Mouse (Mus musculus): Measurements from ENCODE around the gene Gm26602. TPM values are rescaled to one million over a fixed set of nuclear protein-coding genes. Genes with fewer than 3 reads are reported as not detected.

The Gm26602 gene
- polyA plus RNA-seq, 1 experiment from 2014 or later = 6.0 TPM

GRCm38 (mm10) chr10:79918231-79919078, 7.8 kb downstream of the Gm26602 start:
- 3% methylated on average over 35 of the region's 35 CpGs for WGBS
- Histone ChIP-seq H3K9ac (ENCODE audit: low read length) (no peak overlapping the region), H3K4me2 (ENCODE audit: low read length) (0 out of 2 replicates have a peak overlapping the region, but pooled peaks have one; percentile 9), H3K27me3 (replicated peaks; ENCODE audit: control insufficient read depth, insufficient read depth, low read length) (peaks cover 61% of the 10 kb centered on the region), H3K36me3 (ENCODE audit: control insufficient read depth, insufficient read depth, low read length) (no peaks in the 10 kb centered on the region), H3K4me1 (ENCODE audit: control insufficient read depth, insufficient read depth, low read length) (peaks cover 17% of the 10 kb centered on the region), H3K4me3 (ENCODE audit: low read depth, low read length) (no peak overlapping the region), H3K27ac (ENCODE audit: low read depth, low read length) (no peak overlapping the region), H3K9me3 (replicated peaks; ENCODE audit: control insufficient read depth, low read length) (no peaks in the 10 kb centered on the region)
- DNase-seq (ENCODE audit: low spot score) (no peak), ATAC-seq (no peak)

DNA sequence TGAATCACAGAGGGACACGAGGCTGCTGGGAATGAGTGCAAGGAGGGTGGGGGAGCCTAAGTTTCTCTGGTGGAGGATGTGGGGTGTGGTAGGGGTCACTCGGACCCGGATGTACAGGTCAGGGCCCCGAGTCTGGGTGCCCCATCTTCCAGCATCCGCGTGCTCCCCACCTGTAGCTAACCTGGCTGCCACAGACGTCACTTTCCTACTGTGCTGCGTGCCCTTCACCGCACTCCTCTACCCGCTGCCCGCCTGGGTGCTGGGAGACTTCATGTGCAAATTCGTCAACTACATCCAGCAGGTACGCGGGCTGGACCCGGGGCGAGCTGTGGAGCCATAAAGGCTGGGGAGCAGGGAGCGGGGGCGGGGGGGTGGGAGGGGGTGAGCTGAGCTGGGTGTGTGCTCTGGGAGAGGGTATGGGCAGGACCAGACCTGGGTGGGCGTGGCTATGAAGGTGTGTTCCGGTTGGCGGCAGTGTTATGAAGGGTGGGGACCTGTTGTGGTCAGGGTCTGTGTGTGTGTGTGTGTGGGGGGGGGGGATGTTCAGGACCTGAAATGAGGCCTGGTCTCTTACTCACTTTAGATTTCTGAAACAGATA, 8.7 kb downstream of the Gm26602 start:
- no peak overlapping the region for H3K9ac ChIP-seq (ENCODE audit: low read length)
- H3K27me3 ChIP-seq (replicated peaks; ENCODE audit: control insufficient read depth, insufficient read depth, low read length) = peaks cover 65% of the 10 kb centered on the region
- under 1% methylated on average over 21 of the region's 21 CpGs for WGBS
- no peak overlapping the region for H3K4me3 ChIP-seq (ENCODE audit: low read depth, low read length)
- no peaks in the 10 kb centered on the region for H3K9me3 ChIP-seq (replicated peaks; ENCODE audit: control insufficient read depth, low read length)
- peaks cover 15% of the 10 kb centered on the region for H3K4me1 ChIP-seq (ENCODE audit: control insufficient read depth, insufficient read depth, low read length)
- DNase-seq (ENCODE audit: low spot score) (no peak), ATAC-seq (no peak)
- no peak overlapping the region for H3K4me2 ChIP-seq (ENCODE audit: low read length)
- no peaks in the 10 kb centered on the region for H3K36me3 ChIP-seq (ENCODE audit: control insufficient read depth, insufficient read depth, low read length)
- H3K27ac ChIP-seq (ENCODE audit: low read depth, low read length) = no peak overlapping the region

DNA sequence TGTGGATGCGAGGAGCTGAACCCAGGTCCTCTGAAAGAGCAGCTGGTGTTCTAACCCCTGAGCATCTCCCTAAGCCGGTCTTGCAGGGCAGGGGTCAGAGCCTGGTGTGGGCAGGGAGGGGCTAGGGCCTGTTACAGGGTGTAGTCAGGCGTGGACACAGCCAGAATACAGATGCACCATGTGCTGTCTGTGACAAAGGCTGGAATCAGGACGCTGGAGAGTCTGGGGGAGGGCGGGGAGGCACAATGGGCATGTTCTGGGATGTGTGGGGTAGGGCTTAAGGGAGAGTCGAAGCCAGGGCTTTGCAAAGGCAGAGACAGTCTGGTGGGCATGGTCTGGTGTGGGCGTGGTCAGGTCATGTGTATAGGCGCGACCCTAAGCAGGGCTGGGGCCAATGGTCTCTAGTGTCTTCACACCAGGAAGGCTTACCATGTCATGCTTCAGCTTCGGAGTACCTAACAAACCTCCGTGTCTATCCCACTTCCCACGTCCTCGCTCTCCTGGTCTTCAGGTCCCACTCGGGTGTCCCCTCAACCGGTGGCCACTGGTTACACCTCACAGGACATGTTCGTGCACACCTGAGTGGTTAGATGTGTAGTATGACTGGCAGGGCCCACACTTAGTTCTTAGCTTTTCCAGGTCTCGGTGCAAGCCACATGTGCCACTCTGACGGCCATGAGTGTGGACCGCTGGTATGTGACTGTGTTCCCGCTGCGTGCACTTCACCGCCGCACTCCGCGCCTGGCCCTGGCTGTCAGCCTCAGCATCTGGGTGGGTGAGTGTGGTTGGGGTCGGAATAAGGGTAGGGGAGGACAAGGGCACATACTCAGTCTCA, 9.6 kb downstream of the Gm26602 start:
- peak overlapping the region; percentile 13; the same call in 1 of the 2 replicates for H3K4me3 ChIP-seq (ENCODE audit: low read depth, low read length)
- H3K4me2 ChIP-seq (ENCODE audit: low read length) = no peak overlapping the region; the same call in 1 of the 2 replicates
- H3K27ac ChIP-seq (ENCODE audit: low read depth, low read length) = no peak overlapping the region
- no peak for DNase-seq (ENCODE audit: low spot score)
- no peak overlapping the region for H3K9ac ChIP-seq (ENCODE audit: low read length)
- no peaks in the 10 kb centered on the region for H3K36me3 ChIP-seq (ENCODE audit: control insufficient read depth, insufficient read depth, low read length)
- WGBS = 17% methylated on average over 26 of the region's 26 CpGs
- peaks cover 65% of the 10 kb centered on the region for H3K27me3 ChIP-seq (replicated peaks; ENCODE audit: control insufficient read depth, insufficient read depth, low read length)
- H3K9me3 ChIP-seq (replicated peaks; ENCODE audit: control insufficient read depth, low read length) = no peaks in the 10 kb centered on the region
- ATAC-seq = no peak
- peaks cover 10% of the 10 kb centered on the region for H3K4me1 ChIP-seq (ENCODE audit: control insufficient read depth, insufficient read depth, low read length)

- H3K27me3 ChIP-seq (replicated peaks; ENCODE audit: control insufficient read depth, insufficient read depth, low read length) = peaks cover 65% of the 10 kb centered on the region
- no peak for DNase-seq (ENCODE audit: low spot score)
- no peak within 1 kb of the TSS for H3K27ac ChIP-seq (ENCODE audit: low read depth, low read length)
- 2% methylated on average over 41 of the region's 41 CpGs for WGBS
- no peaks in the 10 kb centered on the region for H3K9me3 ChIP-seq (replicated peaks; ENCODE audit: control insufficient read depth, low read length)
- no peaks in the 10 kb centered on the region for H3K36me3 ChIP-seq (ENCODE audit: control insufficient read depth, insufficient read depth, low read length)
- H3K4me2 ChIP-seq (ENCODE audit: low read length) = peak within 1 kb of the TSS; percentile 33
- peaks cover 6% of the 10 kb centered on the region for H3K4me1 ChIP-seq (ENCODE audit: control insufficient read depth, insufficient read depth, low read length)
- ATAC-seq = no peak
- peak within 1 kb of the TSS; percentile 37 for H3K9ac ChIP-seq (ENCODE audit: low read length)
- H3K4me3 ChIP-seq (ENCODE audit: low read depth, low read length) = peak within 1 kb of the TSS; percentile 13
Measured at GRCm38 (mm10) chr10:79920958-79921535, 10.4 kb downstream of the Gm26602 start, which contains the start of gene R3hdm4. R3hdm4 (minus strand) TSS chr10:79921208.

GRCm38 (mm10) chr10:79921572-79921971, 10.9 kb downstream of the Gm26602 start:
- WGBS = under 1% methylated on average over 34 of the region's 34 CpGs
- peak overlapping the region; percentile 13 for H3K4me3 ChIP-seq (ENCODE audit: low read depth, low read length)
- peak overlapping the region; percentile 37 for H3K9ac ChIP-seq (ENCODE audit: low read length)
- H3K4me1 ChIP-seq (ENCODE audit: control insufficient read depth, insufficient read depth, low read length) = peaks cover 8% of the 10 kb centered on the region; the same call in 1 of the 2 replicates
- DNase-seq (ENCODE audit: low spot score) (no peak), ATAC-seq (no peak)
- no peak overlapping the region for H3K27ac ChIP-seq (ENCODE audit: low read depth, low read length)
- H3K36me3 ChIP-seq (ENCODE audit: control insufficient read depth, insufficient read depth, low read length) = no peaks in the 10 kb centered on the region
- no peaks in the 10 kb centered on the region for H3K9me3 ChIP-seq (replicated peaks; ENCODE audit: control insufficient read depth, low read length)
- H3K4me2 ChIP-seq (ENCODE audit: low read length) = peak overlapping the region; percentile 33
- H3K27me3 ChIP-seq (replicated peaks; ENCODE audit: control insufficient read depth, insufficient read depth, low read length) = peaks cover 65% of the 10 kb centered on the region

DNA sequence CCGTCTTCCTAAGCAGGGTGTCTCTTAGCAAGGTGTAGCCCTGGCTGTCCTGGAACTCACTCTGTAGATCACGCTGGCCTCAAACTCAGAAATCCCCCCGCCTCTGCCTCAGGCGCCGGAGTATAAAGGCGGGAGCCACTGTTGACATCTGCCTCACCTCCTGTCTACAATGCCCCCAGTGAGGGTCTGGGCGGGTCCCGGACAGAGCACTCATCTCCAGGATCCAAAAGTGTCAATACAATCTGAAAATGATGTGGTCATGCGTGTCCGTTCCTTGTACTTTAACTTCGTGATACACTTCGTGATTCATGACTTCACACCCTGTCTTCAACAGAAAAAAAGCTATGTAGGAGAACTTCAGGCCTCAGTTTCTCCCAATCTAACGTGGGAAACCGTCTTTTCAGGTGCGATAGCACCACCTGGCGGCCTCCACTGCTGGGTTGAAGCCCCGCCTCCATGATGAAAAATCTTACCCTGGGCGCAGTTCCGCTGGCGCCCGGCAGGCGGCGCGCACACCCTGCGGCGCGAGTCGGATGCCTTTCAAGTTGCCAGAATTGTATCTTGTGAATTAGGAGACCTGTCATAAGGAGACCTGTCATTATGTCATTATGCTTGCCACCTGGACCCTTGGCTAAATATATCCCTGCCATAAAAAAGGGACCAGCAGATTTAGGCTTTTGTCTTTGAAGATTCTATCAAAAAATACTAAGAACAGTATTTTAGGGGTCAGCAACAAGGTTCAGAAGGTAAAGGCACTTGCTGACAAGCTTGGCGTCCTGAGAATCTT, 14.5 kb downstream of the Gm26602 start:
- 11% methylated on average over 29 of the region's 29 CpGs for WGBS
- peak; percentile 90 for DNase-seq (ENCODE audit: low spot score)
- peaks cover 36% of the 10 kb centered on the region for H3K27me3 ChIP-seq (replicated peaks; ENCODE audit: control insufficient read depth, insufficient read depth, low read length)
- H3K4me3 ChIP-seq (ENCODE audit: low read depth, low read length) = no peak overlapping the region
- H3K4me1 ChIP-seq (ENCODE audit: control insufficient read depth, insufficient read depth, low read length) = peaks cover 12% of the 10 kb centered on the region; the same call in 1 of the 2 replicates
- ATAC-seq = peak; percentile 19
- no peaks in the 10 kb centered on the region for H3K36me3 ChIP-seq (ENCODE audit: control insufficient read depth, insufficient read depth, low read length)
- H3K4me2 ChIP-seq (ENCODE audit: low read length) = peak overlapping the region; percentile 78; the same call in 1 of the 2 replicates
- no peak overlapping the region for H3K27ac ChIP-seq (ENCODE audit: low read depth, low read length)
- no peaks in the 10 kb centered on the region for H3K9me3 ChIP-seq (replicated peaks; ENCODE audit: control insufficient read depth, low read length)
- H3K9ac ChIP-seq (ENCODE audit: low read length) = no peak overlapping the region

- H3K4me1 ChIP-seq (ENCODE audit: control insufficient read depth, insufficient read depth, low read length) = peaks cover 12% of the 10 kb centered on the region; the same call in 1 of the 2 replicates
- peak overlapping the region; percentile 78 for H3K4me2 ChIP-seq (ENCODE audit: low read length)
- no peaks in the 10 kb centered on the region for H3K9me3 ChIP-seq (replicated peaks; ENCODE audit: control insufficient read depth, low read length)
- H3K27me3 ChIP-seq (replicated peaks; ENCODE audit: control insufficient read depth, insufficient read depth, low read length) = peaks cover 29% of the 10 kb centered on the region
- ATAC-seq (no peak), DNase-seq (ENCODE audit: low spot score) (no peak)
- no peak overlapping the region for H3K27ac ChIP-seq (ENCODE audit: low read depth, low read length)
- H3K9ac ChIP-seq (ENCODE audit: low read length) = peak overlapping the region; percentile 84
- 5% methylated on average over 15 of the region's 15 CpGs for WGBS
- peak overlapping the region; percentile 91 for H3K4me3 ChIP-seq (ENCODE audit: low read depth, low read length)
- peaks cover 4% of the 10 kb centered on the region; the same call in 1 of the 2 replicates for H3K36me3 ChIP-seq (ENCODE audit: control insufficient read depth, insufficient read depth, low read length)
Measured at GRCm38 (mm10) chr10:79925785-79926490, 15.3 kb downstream of the Gm26602 start.

Data from forebrain, embryonic 14.5 days (tissue).